In genomic region chr4:138968772-138969556, GRCm38 (mm10) we compare ENCODE assay signal across 19 mouse cellular contexts. TPM values are rescaled to one million over a fixed set of nuclear protein-coding genes. Genes with fewer than 3 reads are reported as not detected.
DNase-seq lines count a peak whose midpoint lies in the region; ATAC-seq and TF ChIP-seq lines count a peak whose summit lies in the region.
"Had no signal": no experiment of that assay in that cellular context is flagged by ENCODE, and none has a peak within 500 bp of the region (broad histone marks: within the 10 kb centered on the region; RNA-seq: fewer than 3 reads in every experiment).

No protein-coding gene starts in this region.

- H3K27ac ChIP-seq in intestine, postnatal 0 days (ENCODE audit: low read depth, low read length), result peak overlapping the region; percentile 84
- H3K27ac ChIP-seq in stomach, embryonic 15.5 days, result peak overlapping the region; percentile 31; the same call in 1 of the 2 replicates
- H3K27ac ChIP-seq in midbrain, postnatal 0 days (ENCODE audit: low read depth, low read length), result no peak overlapping the region
- H3K27ac ChIP-seq in hindbrain, embryonic 14.5 days, result no peak overlapping the region
- H3K27ac ChIP-seq: forebrain, embryonic 12.5 days; liver, embryonic 14.5 days had no signal

- whole genome bisulfite sequencing in lung, adult 2 months, result 56% methylated on average over 16 of the region's 16 CpGs
- WGBS in intestine, postnatal 0 days, result 26% methylated on average over 16 of the region's 16 CpGs
- 45% methylated on average over 16 of the region's 16 CpGs for WGBS in stomach, embryonic 15.5 days
- 78% methylated on average over 16 of the region's 16 CpGs for WGBS in midbrain, postnatal 0 days
- 66% methylated on average over 16 of the region's 16 CpGs for WGBS in hindbrain, embryonic 14.5 days

- peaks cover 3% of the 10 kb centered on the region; the same call in 1 of the 2 replicates for H3K4me1 ChIP-seq in lung, adult 2 months (ENCODE audit: control insufficient read depth, insufficient read depth, low read length)
- H3K4me1 ChIP-seq in intestine, postnatal 0 days (replicated peaks; ENCODE audit: control insufficient read depth, insufficient read depth, low read length), result peaks cover 6% of the 10 kb centered on the region
- H3K4me1 ChIP-seq in stomach, embryonic 15.5 days, result peaks cover 24% of the 10 kb centered on the region
- peaks cover 9% of the 10 kb centered on the region for H3K4me1 ChIP-seq in midbrain, postnatal 0 days (ENCODE audit: insufficient read depth, low read length)
- H3K4me1 ChIP-seq in hindbrain, embryonic 14.5 days (replicated peaks; ENCODE audit: control insufficient read depth, insufficient read depth, low read length), result peaks cover 9% of the 10 kb centered on the region; the same call in 1 of the 2 replicates

- no peaks in the 10 kb centered on the region for H3K36me3 ChIP-seq in intestine, postnatal 0 days (ENCODE audit: control insufficient read depth, insufficient read depth)
- H3K36me3 ChIP-seq in stomach, embryonic 15.5 days, result no peaks in the 10 kb centered on the region
- no peaks in the 10 kb centered on the region for H3K36me3 ChIP-seq in midbrain, postnatal 0 days (ENCODE audit: insufficient read depth, low read length)
- H3K36me3 ChIP-seq in hindbrain, embryonic 14.5 days (replicated peaks; ENCODE audit: control insufficient read depth, insufficient read depth), result no peaks in the 10 kb centered on the region
- H3K36me3 ChIP-seq: forebrain, embryonic 12.5 days had no signal

- no peaks in the 10 kb centered on the region for H3K27me3 ChIP-seq in intestine, postnatal 0 days (replicated peaks; ENCODE audit: control insufficient read depth, insufficient read depth, low read length)
- no peaks in the 10 kb centered on the region for H3K27me3 ChIP-seq in stomach, embryonic 15.5 days (replicated peaks)
- peaks cover 3% of the 10 kb centered on the region; the same call in 1 of the 2 replicates for H3K27me3 ChIP-seq in midbrain, postnatal 0 days (ENCODE audit: insufficient read depth, low read length)
- H3K27me3 ChIP-seq in hindbrain, embryonic 14.5 days (ENCODE audit: control insufficient read depth, insufficient read depth, low read length), result peaks cover 3% of the 10 kb centered on the region; the same call in 1 of the 2 replicates
- H3K27me3 ChIP-seq: forebrain, embryonic 12.5 days had no signal

- H3K9me3 ChIP-seq in intestine, postnatal 0 days (ENCODE audit: control insufficient read depth), result no peaks in the 10 kb centered on the region
- H3K9me3 ChIP-seq in stomach, embryonic 15.5 days, result no peaks in the 10 kb centered on the region
- no peaks in the 10 kb centered on the region for H3K9me3 ChIP-seq in midbrain, postnatal 0 days (ENCODE audit: low read length)
- no peaks in the 10 kb centered on the region for H3K9me3 ChIP-seq in hindbrain, embryonic 14.5 days (ENCODE audit: control insufficient read depth, low read length)
- H3K9me3 ChIP-seq: forebrain, embryonic 12.5 days had no signal

- TF ChIP-seq POLR2A in lung, adult 2 months (IDR thresholded peaks at IDR 0.05; ENCODE audit: borderline replicate concordance, extremely low read depth, low read depth, low read length), result no peak

- peak overlapping the region; percentile 42; the same call in 1 of the 2 replicates for H3K9ac ChIP-seq in intestine, postnatal 0 days (ENCODE audit: low read depth, low read length)
- H3K9ac ChIP-seq in stomach, embryonic 15.5 days, result no peak overlapping the region
- no peak overlapping the region for H3K9ac ChIP-seq in midbrain, postnatal 0 days (replicated peaks; ENCODE audit: low read length, poor library complexity, severe bottlenecking)
- no peak overlapping the region for H3K9ac ChIP-seq in hindbrain, embryonic 14.5 days
- H3K9ac ChIP-seq: forebrain, embryonic 12.5 days; liver, embryonic 14.5 days had no signal

- peak; percentile 15; the same call in 1 of the 2 replicates for ATAC-seq in intestine, postnatal 0 days
- ATAC-seq in stomach, embryonic 15.5 days (ENCODE audit: insufficient read depth, low FRiP score, low read depth), result no peak
- ATAC-seq in midbrain, postnatal 0 days (ENCODE audit: low FRiP score), result no peak
- no peak for ATAC-seq in hindbrain, embryonic 14.5 days (ENCODE audit: low FRiP score)
- ATAC-seq: CD4-positive, CD25-positive, alpha-beta regulatory T cell, adult 4 months had no signal

- no peak for TF ChIP-seq CTCF in lung, adult 2 months (IDR thresholded peaks at IDR 0.05; ENCODE audit: insufficient read depth, low read length)
- no peak for TF ChIP-seq CTCF in intestine, postnatal 0 days (IDR thresholded peaks at IDR 0.05; ENCODE audit: low read depth)
- TF ChIP-seq CTCF in midbrain, postnatal 0 days (IDR thresholded peaks at IDR 0.05), result no peak

- H3K4me3 ChIP-seq in lung, adult 2 months (replicated peaks; ENCODE audit: extremely low read depth, low read depth, low read length), result peak overlapping the region; percentile 69
- H3K4me3 ChIP-seq in intestine, postnatal 0 days (ENCODE audit: low read depth, low read length), result peak overlapping the region; percentile 55
- H3K4me3 ChIP-seq in stomach, embryonic 15.5 days (replicated peaks), result peak overlapping the region; percentile 34; the same call in 1 of the 2 replicates
- H3K4me3 ChIP-seq in midbrain, postnatal 0 days (ENCODE audit: low read depth, low read length), result no peak overlapping the region
- no peak overlapping the region for H3K4me3 ChIP-seq in hindbrain, embryonic 14.5 days (replicated peaks; ENCODE audit: low read length)
- H3K4me3 ChIP-seq: forebrain, embryonic 12.5 days had no signal

- no peak for DNase-seq in lung, adult 2 months
- no peak for DNase-seq in lung, postnatal 14 days
- DNase-seq in kidney, postnatal 14 days, result peak; percentile 32
- DNase-seq in midbrain, postnatal 0 days (ENCODE audit: low spot score), result no peak
- DNase-seq in hindbrain, embryonic 14.5 days (ENCODE audit: low spot score), result no peak
- no peak for DNase-seq in ovary, adult 18-20 months (ENCODE audit: low spot score)
- DNase-seq: midbrain, embryonic 14.5 days; right cerebral cortex, adult 18-20 months had no signal

- peak overlapping the region; percentile 68 for H3K4me2 ChIP-seq in intestine, postnatal 0 days (replicated peaks; ENCODE audit: low read depth)
- peak overlapping the region; percentile 41 for H3K4me2 ChIP-seq in stomach, embryonic 15.5 days
- H3K4me2 ChIP-seq in midbrain, postnatal 0 days (ENCODE audit: low read depth, low read length, poor library complexity, severe bottlenecking), result no peak overlapping the region
- H3K4me2 ChIP-seq in hindbrain, embryonic 14.5 days (replicated peaks), result no peak overlapping the region
- H3K4me2 ChIP-seq: forebrain, embryonic 12.5 days had no signal

RNA-seq across cellular contexts. Expression of gene Rnf186, which starts 2.1 kb away (rescaled TPM):
- polyA plus RNA-seq in lung, adult 2 months (2012; rRNA removed), result 74.5 and 93.5 TPM in 2 replicates
- polyA plus RNA-seq in intestine, postnatal 0 days (2015; fragmentation: Nextera tagmentation; extraction: Ambion mirVana), result 65.2 and 70.7 TPM in 2 replicates
- 22.7 and 26.1 TPM in 2 replicates for polyA plus RNA-seq in stomach, embryonic 15.5 days (2015; fragmentation: Nextera tagmentation; extraction: Ambion mirVana)
- not detected in 2 replicates for total RNA-seq in midbrain, postnatal 0 days (2014; rRNA removed)
- not detected in 2 replicates for polyA plus RNA-seq in midbrain, postnatal 0 days (2015; fragmentation: Nextera tagmentation; extraction: Ambion mirVana)
- polyA plus RNA-seq in hindbrain, embryonic 14.5 days (2014; fragmentation: Nextera tagmentation; extraction: Ambion mirVana), result not detected in 2 replicates
- total RNA-seq: adrenal gland, adult 18-20 months; gastrocnemius, adult 18-20 months; hematopoietic stem cell, adult 5-6 weeks; left cerebral cortex, adult 8-10 months had no signal
- polyA plus RNA-seq: CD4-positive, CD25-positive, alpha-beta regulatory T cell, adult 4 months; embryonic facial prominence, embryonic 14.5 days; forebrain, embryonic 12.5 days; midbrain, embryonic 14.5 days; neural tube, embryonic 14.5 days had no signal

RNA-seq across cellular contexts. Expression of gene Tmco4, which starts 3.7 kb away (rescaled TPM):
- polyA plus RNA-seq in lung, adult 2 months (2012; rRNA removed), result 14.7 and 15.1 TPM in 2 replicates
- 11.0 and 12.2 TPM in 2 replicates for polyA plus RNA-seq in intestine, postnatal 0 days (2015; fragmentation: Nextera tagmentation; extraction: Ambion mirVana)
- 9.2 and 9.4 TPM in 2 replicates for polyA plus RNA-seq in stomach, embryonic 15.5 days (2015; fragmentation: Nextera tagmentation; extraction: Ambion mirVana)
- 1.9 and 2.9 TPM in 2 replicates for total RNA-seq in midbrain, postnatal 0 days (2014; rRNA removed)
- polyA plus RNA-seq in midbrain, postnatal 0 days (2015; fragmentation: Nextera tagmentation; extraction: Ambion mirVana), result 1.1 and 1.3 TPM in 2 replicates
- 0.63 and 1.3 TPM in 2 replicates for polyA plus RNA-seq in hindbrain, embryonic 14.5 days (2014; fragmentation: Nextera tagmentation; extraction: Ambion mirVana)

RNA-seq across cellular contexts. Expression of gene Otud3, which starts 55.2 kb away (rescaled TPM):
- 8.4 and 9.1 TPM in 2 replicates for polyA plus RNA-seq in lung, adult 2 months (2012; rRNA removed)
- 3.5 and 3.6 TPM in 2 replicates for polyA plus RNA-seq in intestine, postnatal 0 days (2015; fragmentation: Nextera tagmentation; extraction: Ambion mirVana)
- polyA plus RNA-seq in stomach, embryonic 15.5 days (2015; fragmentation: Nextera tagmentation; extraction: Ambion mirVana), result 6.8 and 8.1 TPM in 2 replicates
- total RNA-seq in midbrain, postnatal 0 days (2014; rRNA removed), result 8.5 and 9.0 TPM in 2 replicates
- polyA plus RNA-seq in midbrain, postnatal 0 days (2015; fragmentation: Nextera tagmentation; extraction: Ambion mirVana), result 3.1 and 3.8 TPM in 2 replicates
- polyA plus RNA-seq in hindbrain, embryonic 14.5 days (2014; fragmentation: Nextera tagmentation; extraction: Ambion mirVana), result 2.8 and 3.3 TPM in 2 replicates

Comparison
In these comparisons a context has a peak if more than half of its experiments do, and no peak if none do; other contexts are left out.
1. H3K4me3 ChIP-seq: peak in lung, adult 2 months (single experiment), intestine, postnatal 0 days (single experiment) and stomach, embryonic 15.5 days (single experiment); none in midbrain, postnatal 0 days (single experiment) and hindbrain, embryonic 14.5 days (single experiment).
2. H3K27ac ChIP-seq: peak in intestine, postnatal 0 days (single experiment) and stomach, embryonic 15.5 days (single experiment); none in midbrain, postnatal 0 days (single experiment) and hindbrain, embryonic 14.5 days (single experiment).
3. H3K4me2 ChIP-seq: peak in intestine, postnatal 0 days (single experiment) and stomach, embryonic 15.5 days (single experiment); none in midbrain, postnatal 0 days (single experiment) and hindbrain, embryonic 14.5 days (single experiment).
4. RNA of gene Rnf186, which starts 2.1 kb away (polyA plus RNA-seq): 74.5 to 93.5 TPM in lung, adult 2 months, 65.2 to 70.7 TPM in intestine, postnatal 0 days and 22.7 to 26.1 TPM in stomach, embryonic 15.5 days; not detected in midbrain, postnatal 0 days and not detected in hindbrain, embryonic 14.5 days; every median in the first group is over 10 times any median in the second.